Mouse (Mus musculus) testis, adult 2 months (tissue): ENCODE results near the gene Hsd17b6. TPM values are rescaled to one million over a fixed set of nuclear protein-coding genes. Genes with fewer than 3 reads are reported as not detected.
A peak's percentile ranks its signal among the peaks of the same experiment; 100 is the strongest.

Experiments used
- H3K27ac ChIP-seq: fragments of 200-500 bp; 2 replicates; pipeline ENCODE4 v1.5.1; 2012; ENCODE audit warnings: low read depth, low read length; ENCODE audit not compliant: control insufficient read depth, insufficient read depth
- H3K27me3 ChIP-seq: fragments of 200-500 bp; 2 replicates; pipeline ENCODE4 v1.6.1; 2012; ENCODE audit warnings: mild to moderate bottlenecking, low read length, moderate library complexity; ENCODE audit not compliant: control insufficient read depth, insufficient read depth
- H3K36me3 ChIP-seq: fragments of 200-500 bp; 2 replicates; pipeline ENCODE4 v1.6.1; 2012; ENCODE audit warnings: mild to moderate bottlenecking, low read length; ENCODE audit not compliant: control insufficient read depth, insufficient read depth
- H3K4me1 ChIP-seq: fragments of 200-500 bp; 2 replicates; pipeline ENCODE4 v1.6.1; 2012; ENCODE audit warnings: low read length; ENCODE audit not compliant: control insufficient read depth, insufficient read depth
- H3K4me3 ChIP-seq: fragments of 200-500 bp; 2 replicates; pipeline ENCODE4 v1.5.1; 2012; ENCODE audit warnings: low read depth, mild to moderate bottlenecking, low read length, moderate library complexity, mixed read lengths; ENCODE audit not compliant: control insufficient read depth
- CTCF ChIP-seq: fragments of 200-500 bp; IDR thresholded peaks from 2 replicates; pipeline ENCODE4 v1.5.1; 2012; ENCODE audit warnings: low read depth, mild to moderate bottlenecking, inconsistent platforms, low read length, moderate library complexity; ENCODE audit not compliant: control insufficient read depth, insufficient read depth, insufficient replicate concordance
- POLR2A ChIP-seq: fragments of 200-500 bp; IDR thresholded peaks from 2 replicates; pipeline ENCODE4 v1.6.1; 2012; ENCODE audit warnings: low read depth, mild to moderate bottlenecking, inconsistent platforms, low read length, moderate library complexity; ENCODE audit not compliant: control insufficient read depth
- polyA plus RNA-seq: library from polyadenylated mRNA; depleted of rRNA; stranded (reverse); fragments of >200 nt; gene quantifications from 2 replicates; pipeline ENCODE4 v1.2.3, GENCODE M21; 2012; rRNA removed

Hsd17b6 gene
- polyA plus RNA-seq, 1 experiment: not detected

GRCm38 (mm10) chr10:127959161-127959679, 48.2 kb downstream of the Hsd17b6 start:
- Histone ChIP-seq H3K27me3 (no peaks in the 10 kb centered on the region), H3K27ac (no peak overlapping the region), H3K4me1 (peaks cover 5% of the 10 kb centered on the region), H3K36me3 (no peaks in the 10 kb centered on the region), H3K4me3 (no peak overlapping the region)
- no peak for TF ChIP-seq POLR2A
- no peak for TF ChIP-seq CTCF

- TF ChIP-seq POLR2A (no peak), CTCF (peak; percentile 30; the same call in 1 of the 2 replicates)
- Histone ChIP-seq H3K4me3 (no peak overlapping the region), H3K36me3 (no peaks in the 10 kb centered on the region), H3K27ac (no peak overlapping the region), H3K4me1 (peaks cover 5% of the 10 kb centered on the region), H3K27me3 (no peaks in the 10 kb centered on the region)
Measured at GRCm38 (mm10) chr10:127956168-127956816, 51.1 kb downstream of the Hsd17b6 start.

DNA sequence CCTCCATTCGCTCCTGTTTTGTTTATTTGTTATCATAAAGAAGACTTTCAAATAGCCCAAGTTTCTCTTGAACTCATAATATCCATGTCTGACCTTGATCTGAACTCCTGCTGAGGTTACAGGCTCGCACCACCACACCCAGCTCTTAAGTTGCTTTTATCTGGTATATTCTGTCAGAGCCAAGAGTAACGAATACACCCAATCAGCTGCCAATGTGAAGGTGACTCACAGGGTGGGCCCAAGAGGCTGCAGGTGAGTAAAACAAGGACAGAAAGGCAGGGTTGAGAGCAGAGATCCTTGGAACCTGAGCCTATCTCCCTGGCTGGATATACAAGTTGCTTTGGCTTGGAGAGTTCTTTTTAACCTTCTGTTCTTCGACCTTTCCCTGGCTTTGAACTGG, 52.4 kb downstream of the Hsd17b6 start:
- Histone ChIP-seq H3K36me3 (no peaks in the 10 kb centered on the region), H3K27ac (no peak overlapping the region), H3K4me1 (peaks cover 7% of the 10 kb centered on the region), H3K27me3 (no peaks in the 10 kb centered on the region), H3K4me3 (no peak overlapping the region)
- TF ChIP-seq CTCF (no peak), POLR2A (no peak)

GRCm38 (mm10) chr10:127951821-127952220, 55.6 kb downstream of the Hsd17b6 start:
- no peak overlapping the region for H3K27ac ChIP-seq
- H3K36me3 ChIP-seq: no peaks in the 10 kb centered on the region
- TF ChIP-seq CTCF (no peak), POLR2A (no peak)
- H3K4me1 ChIP-seq: peaks cover 7% of the 10 kb centered on the region
- H3K4me3 ChIP-seq: peak overlapping the region; percentile 13; the same call in 1 of the 2 replicates
- H3K27me3 ChIP-seq: no peaks in the 10 kb centered on the region

GRCm38 (mm10) chr10:127951390-127951789, 56.0 kb downstream of the Hsd17b6 start:
- Histone ChIP-seq H3K27ac (no peak overlapping the region), H3K36me3 (no peaks in the 10 kb centered on the region), H3K27me3 (no peaks in the 10 kb centered on the region), H3K4me3 (no peak overlapping the region), H3K4me1 (peaks cover 5% of the 10 kb centered on the region)
- TF ChIP-seq CTCF (no peak), POLR2A (no peak)

DNA sequence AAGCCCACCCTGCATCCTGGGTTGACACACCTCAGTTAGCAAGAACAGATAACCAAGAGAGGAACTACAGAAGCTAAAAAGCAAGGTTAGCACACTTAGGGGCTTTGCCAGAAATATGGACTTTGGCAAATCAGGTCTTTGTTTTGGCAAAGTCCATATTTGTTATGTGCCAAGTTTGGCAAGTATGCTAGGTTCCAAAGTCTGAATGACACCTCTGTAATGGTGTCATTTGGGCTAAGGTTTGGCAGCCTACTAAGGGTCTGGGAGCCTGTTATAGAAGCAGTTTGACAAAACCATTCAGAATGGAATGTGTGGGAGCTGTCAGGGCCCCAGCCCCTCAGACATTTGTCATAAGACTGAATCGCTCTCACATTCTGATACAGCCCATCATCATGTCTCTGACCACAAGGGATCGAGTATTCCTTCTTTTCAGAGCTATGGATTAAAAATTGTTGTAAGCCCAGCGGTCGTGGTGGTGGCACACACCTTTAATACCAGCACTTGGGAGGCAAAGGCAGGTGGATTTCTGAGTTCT, 57.7 kb downstream of the Hsd17b6 start:
- Histone ChIP-seq H3K27me3 (no peaks in the 10 kb centered on the region), H3K27ac (no peak overlapping the region), H3K36me3 (no peaks in the 10 kb centered on the region), H3K4me1 (peaks cover 2% of the 10 kb centered on the region), H3K4me3 (no peak overlapping the region; the same call in 1 of the 2 replicates)
- TF ChIP-seq CTCF (no peak), POLR2A (no peak)

DNA sequence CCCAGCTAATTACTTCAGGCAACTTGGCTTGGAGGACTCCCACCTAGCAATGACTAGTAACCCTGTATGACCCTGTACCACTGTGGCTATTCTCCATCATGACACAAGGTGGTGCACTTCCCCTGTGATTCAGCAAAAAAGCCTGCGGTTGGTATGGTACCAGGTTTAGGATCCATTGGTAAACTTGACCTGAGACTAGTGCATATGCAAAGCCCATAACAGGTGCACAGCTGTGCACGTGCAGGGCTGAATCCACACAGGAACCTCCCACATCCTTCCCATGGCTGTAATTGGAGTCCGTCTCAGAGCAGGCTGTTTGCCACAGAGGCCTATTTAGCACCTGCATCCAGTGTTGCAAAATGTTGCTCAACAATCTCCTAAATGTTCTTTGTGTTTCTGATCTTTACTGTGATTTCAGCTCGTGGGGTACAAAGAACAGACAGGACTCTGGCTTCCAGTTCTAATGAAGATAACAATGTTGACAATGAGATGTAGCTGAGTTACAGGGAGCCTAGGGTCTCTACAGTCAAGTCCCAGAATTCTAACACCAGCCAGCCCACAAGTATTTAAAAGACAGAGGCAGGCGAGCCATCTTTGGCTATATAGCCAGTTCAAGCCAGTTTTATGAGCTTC, 61.9 kb downstream of the Hsd17b6 start:
- TF ChIP-seq POLR2A (no peak), CTCF (no peak)

More for the DNA sequence above, 61.9 kb downstream of the Hsd17b6 start:
- no peaks in the 10 kb centered on the region for H3K36me3 ChIP-seq
- no peaks in the 10 kb centered on the region for H3K27me3 ChIP-seq
- peaks cover under 1% of the 10 kb centered on the region; the same call in 1 of the 2 replicates for H3K4me1 ChIP-seq
- H3K27ac ChIP-seq: peak overlapping the region; percentile 51
- peak overlapping the region; percentile 39; the same call in 1 of the 2 replicates for H3K4me3 ChIP-seq

Other genes with a start within 250 kb of the Hsd17b6 start
- gene Rdh1, start 247.9 kb downstream of the Hsd17b6 start, polyA plus RNA-seq: 0.07 TPM in 2 replicates
- not detected in 2 replicates for gene Rdh16f1, start 247.8 kb downstream of the Hsd17b6 start, polyA plus RNA-seq
- 0.11 and 0.23 TPM in 2 replicates for gene Rdh9, start 231.2 kb downstream of the Hsd17b6 start, polyA plus RNA-seq
- gene Rdh16, start 206.5 kb downstream of the Hsd17b6 start, polyA plus RNA-seq: 0.04 TPM in 2 replicates
- not detected in 2 replicates for gene Rdh19, start 157.7 kb downstream of the Hsd17b6 start, polyA plus RNA-seq
- gene Rdh16f2, start 141.1 kb downstream of the Hsd17b6 start, polyA plus RNA-seq: 0.23 and 0.26 TPM in 2 replicates
- gene Rdh7, start 118.8 kb downstream of the Hsd17b6 start, polyA plus RNA-seq: not detected in 2 replicates
- gene Sdr9c7, start 109.1 kb downstream of the Hsd17b6 start, polyA plus RNA-seq: 0.38 and 0.49 TPM in 2 replicates
- 2.9 and 3.4 TPM in 2 replicates for gene Prim1, start 7.6 kb upstream of the Hsd17b6 start, polyA plus RNA-seq
- gene Naca, start 28.0 kb upstream of the Hsd17b6 start, polyA plus RNA-seq: 229 and 234 TPM in 2 replicates
- 41.6 and 42.7 TPM in 2 replicates for gene Ptges3, start 51.3 kb upstream of the Hsd17b6 start, polyA plus RNA-seq
- gene Atp5b, start 75.7 kb upstream of the Hsd17b6 start, polyA plus RNA-seq: 805 and 830 TPM in 2 replicates
- 90.5 and 100 TPM in 2 replicates for gene Baz2a, start 84.0 kb upstream of the Hsd17b6 start, polyA plus RNA-seq
- gene Rbms2, start 172.7 kb upstream of the Hsd17b6 start, polyA plus RNA-seq: 17.3 and 19.4 TPM in 2 replicates
- 3.7 and 5.3 TPM in 2 replicates for gene Gls2, start 186.8 kb upstream of the Hsd17b6 start, polyA plus RNA-seq
- 3.1 and 3.4 TPM in 2 replicates for gene Spryd4, start 204.2 kb upstream of the Hsd17b6 start, polyA plus RNA-seq
- not detected in 2 replicates for gene Mip, start 218.2 kb upstream of the Hsd17b6 start, polyA plus RNA-seq
- 3.4 and 4.4 TPM in 2 replicates for gene Timeless, start 224.5 kb upstream of the Hsd17b6 start, polyA plus RNA-seq
- gene Apon, start 246.5 kb upstream of the Hsd17b6 start, polyA plus RNA-seq: 0.05 TPM in 1 of 2 replicates, not detected in the other